Mouse (Mus musculus): ENCODE measurements around the gene Abt1.

DNA sequence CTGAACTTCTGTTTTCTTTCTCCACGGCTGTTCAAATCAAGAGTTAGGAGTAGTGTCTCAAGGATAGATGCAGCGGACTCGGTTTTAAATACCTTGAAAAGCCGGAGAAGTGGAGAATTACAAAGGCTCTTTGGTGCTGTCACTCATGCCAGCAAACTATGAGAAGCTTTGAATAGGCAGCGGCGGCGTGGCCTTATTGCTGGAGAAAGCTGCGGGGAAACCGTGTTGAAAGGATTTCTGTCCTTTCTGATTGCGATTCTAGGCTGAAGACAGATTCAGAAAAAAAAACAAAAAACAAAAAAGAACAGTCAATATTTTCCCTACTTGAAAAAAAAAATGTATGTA is 54.3 kb downstream of the Abt1 start:
- TF ChIP-seq CTCF (IDR thresholded peaks at IDR 0.05; ENCODE audit: borderline replicate concordance, extremely low read depth, insufficient read depth, insufficient read length) (no peak), POLR2A (IDR thresholded peaks at IDR 0.05; ENCODE audit: borderline replicate concordance, extremely low read depth, insufficient read depth, insufficient read length, poor library complexity, severe bottlenecking) (no peak)

All from brain, embryonic 14.5 days (tissue).